Mouse (Mus musculus) midbrain, embryonic 12.5 days (tissue): ENCODE measurements at regions not wholly inside any gene's neighbourhood (a gene's known extent, or its start where the extent isn't known, plus 50 kb on each side); places are given as distances from the start of the nearest gene placed in this dataset.
A peak's percentile ranks its signal among the peaks of the same experiment; 100 is the strongest.

Source experiments
- ATAC-seq: fragments of 200-750 bp; cut with Nextera tagmentation; 2 replicates; pipeline ENCODE4 v1.8.0; 2017; ENCODE audit warnings: low read depth, moderate TSS enrichment, moderate library complexity; ENCODE audit not compliant: low FRiP score
- H3K27ac ChIP-seq: fragments of 300-500 bp; sonication (generic); replicated peaks from 2 replicates; pipeline ENCODE4 v1.5.1; 2016; ENCODE audit warnings: mild to moderate bottlenecking
- H3K27me3 ChIP-seq: fragments of 300-500 bp; sonication (generic); 2 replicates; pipeline ENCODE4 v1.6.1; 2016; ENCODE audit warnings: mild to moderate bottlenecking
- H3K36me3 ChIP-seq: fragments of 300-500 bp; sonication (generic); 2 replicates; pipeline ENCODE4 v1.6.1; 2016
- H3K4me1 ChIP-seq: fragments of 300-500 bp; sonication (generic); 2 replicates; pipeline ENCODE4 v1.6.1; 2016
- H3K4me2 ChIP-seq: fragments of 300-500 bp; sonication (generic); replicated peaks from 2 replicates; pipeline ENCODE4 v1.6.1; 2016; ENCODE audit warnings: mild to moderate bottlenecking, moderate library complexity
- H3K4me3 ChIP-seq: fragments of 300-500 bp; sonication (generic); 2 replicates; pipeline ENCODE4 v1.5.1; 2016; ENCODE audit warnings: mild to moderate bottlenecking
- H3K9ac ChIP-seq: fragments of 300-500 bp; sonication (generic); replicated peaks from 2 replicates; pipeline ENCODE4 v1.6.1; 2016; ENCODE audit warnings: mild to moderate bottlenecking, moderate library complexity
- H3K9me3 ChIP-seq: fragments of 300-500 bp; sonication (generic); 2 replicates; pipeline ENCODE4 v1.6.1; 2016; ENCODE audit warnings: mild to moderate bottlenecking
- WGBS: fragments of 180-500 bp; shearing (Covaris S2); methylation state at CpG from one replicate; pipeline ENCODE4 v1.1.7; 2016; 5-methylcytosine and 5-hydroxymethylcytosine counted together

GRCm38 (mm10) chr10:26434586-26434985 lies 58.8 kb upstream of the L3mbtl3 start:
- Histone ChIP-seq H3K9me3 (no peaks in the 10 kb centered on the region), H3K27ac (no peak overlapping the region), H3K4me1 (no peaks in the 10 kb centered on the region), H3K4me3 (no peak overlapping the region), H3K27me3 (no peaks in the 10 kb centered on the region), H3K4me2 (no peak overlapping the region), H3K9ac (no peak overlapping the region), H3K36me3 (no peaks in the 10 kb centered on the region)
- ATAC-seq, result no peak
- 89% methylated on average over 11 of the region's 11 CpGs for WGBS

- H3K4me2 ChIP-seq, result no peak overlapping the region
- no peak overlapping the region for H3K4me3 ChIP-seq
- no peak overlapping the region for H3K9ac ChIP-seq
- no peaks in the 10 kb centered on the region for H3K36me3 ChIP-seq
- 96% methylated on average over 1 of the region's 1 CpGs for WGBS
- no peaks in the 10 kb centered on the region for H3K27me3 ChIP-seq
- no peak for ATAC-seq
- H3K9me3 ChIP-seq, result no peaks in the 10 kb centered on the region
- H3K27ac ChIP-seq, result no peak overlapping the region
- H3K4me1 ChIP-seq, result no peaks in the 10 kb centered on the region
Observed at GRCm38 (mm10) chr10:26440720-26441119, 64.9 kb upstream of the L3mbtl3 start.

- no peak for ATAC-seq
- WGBS, result 37% methylated on average over 4 of the region's 4 CpGs
Observed at GRCm38 (mm10) chr10:26484311-26484710, 108.5 kb upstream of the L3mbtl3 start.

GRCm38 (mm10) chr10:26491351-26491750 lies 115.6 kb upstream of the L3mbtl3 start:
- ATAC-seq, result no peak
- no peak overlapping the region for H3K9ac ChIP-seq
- H3K36me3 ChIP-seq, result no peaks in the 10 kb centered on the region
- H3K27me3 ChIP-seq, result no peaks in the 10 kb centered on the region
- H3K4me1 ChIP-seq, result no peaks in the 10 kb centered on the region
- no peak overlapping the region for H3K4me2 ChIP-seq
- WGBS, result 87% methylated on average over 5 of the region's 5 CpGs
- H3K9me3 ChIP-seq, result no peaks in the 10 kb centered on the region
- H3K27ac ChIP-seq, result no peak overlapping the region
- H3K4me3 ChIP-seq, result no peak overlapping the region

More at GRCm38 (mm10) chr10:26484311-26484710, 108.5 kb upstream of the L3mbtl3 start:
- no peak overlapping the region for H3K4me2 ChIP-seq
- H3K27ac ChIP-seq, result no peak overlapping the region
- H3K4me1 ChIP-seq, result no peaks in the 10 kb centered on the region
- H3K27me3 ChIP-seq, result no peaks in the 10 kb centered on the region
- H3K36me3 ChIP-seq, result no peaks in the 10 kb centered on the region
- H3K9ac ChIP-seq, result no peak overlapping the region
- no peaks in the 10 kb centered on the region for H3K9me3 ChIP-seq
- no peak overlapping the region for H3K4me3 ChIP-seq

- 83% methylated on average over 11 of the region's 11 CpGs for WGBS
- Histone ChIP-seq H3K4me2 (no peak overlapping the region), H3K9me3 (no peaks in the 10 kb centered on the region), H3K4me1 (no peaks in the 10 kb centered on the region), H3K27ac (no peak overlapping the region), H3K9ac (no peak overlapping the region), H3K27me3 (no peaks in the 10 kb centered on the region), H3K36me3 (no peaks in the 10 kb centered on the region), H3K4me3 (no peak overlapping the region)
- ATAC-seq, result no peak
Observed at GRCm38 (mm10) chr10:26492146-26492545, 116.4 kb upstream of the L3mbtl3 start.

GRCm38 (mm10) chr10:26492856-26493484 lies 117.2 kb upstream of the L3mbtl3 start:
- ATAC-seq, result no peak
- Histone ChIP-seq H3K4me3 (no peak overlapping the region), H3K9me3 (no peaks in the 10 kb centered on the region), H3K27ac (no peak overlapping the region), H3K27me3 (no peaks in the 10 kb centered on the region), H3K9ac (no peak overlapping the region), H3K36me3 (no peaks in the 10 kb centered on the region), H3K4me2 (no peak overlapping the region), H3K4me1 (no peaks in the 10 kb centered on the region)
- WGBS, result 83% methylated on average over 13 of the region's 13 CpGs

- Histone ChIP-seq H3K4me1 (no peaks in the 10 kb centered on the region), H3K36me3 (no peaks in the 10 kb centered on the region), H3K9ac (no peak overlapping the region), H3K27me3 (no peaks in the 10 kb centered on the region), H3K27ac (no peak overlapping the region), H3K9me3 (no peaks in the 10 kb centered on the region), H3K4me2 (no peak overlapping the region), H3K4me3 (no peak overlapping the region)
- WGBS, result 98% methylated on average over 2 of the region's 2 CpGs
- no peak for ATAC-seq
Observed at GRCm38 (mm10) chr10:26493801-26494200, 118.0 kb upstream of the L3mbtl3 start.

- Histone ChIP-seq H3K4me1 (no peaks in the 10 kb centered on the region), H3K9me3 (no peaks in the 10 kb centered on the region), H3K27ac (no peak overlapping the region), H3K27me3 (no peaks in the 10 kb centered on the region), H3K4me2 (no peak overlapping the region), H3K36me3 (no peaks in the 10 kb centered on the region), H3K4me3 (no peak overlapping the region), H3K9ac (no peak overlapping the region)
- peak; percentile 72 for ATAC-seq
- 64% methylated on average over 9 of the region's 9 CpGs for WGBS
Observed at GRCm38 (mm10) chr10:26494380-26494781, 118.6 kb upstream of the L3mbtl3 start.

- H3K9ac ChIP-seq, result no peak overlapping the region
- H3K27ac ChIP-seq, result no peak overlapping the region
- no peaks in the 10 kb centered on the region for H3K36me3 ChIP-seq
- H3K4me3 ChIP-seq, result no peak overlapping the region
- WGBS, result 84% methylated on average over 12 of the region's 12 CpGs
- H3K4me1 ChIP-seq, result no peaks in the 10 kb centered on the region
- H3K4me2 ChIP-seq, result no peak overlapping the region
- no peak for ATAC-seq
- no peaks in the 10 kb centered on the region for H3K27me3 ChIP-seq
- no peaks in the 10 kb centered on the region for H3K9me3 ChIP-seq
Observed at GRCm38 (mm10) chr10:26500265-26500935, 124.6 kb upstream of the L3mbtl3 start.

GRCm38 (mm10) chr10:26520879-26521278 lies 145.1 kb upstream of the L3mbtl3 start:
- H3K4me3 ChIP-seq, result no peak overlapping the region
- no peak overlapping the region for H3K27ac ChIP-seq
- 84% methylated on average over 6 of the region's 6 CpGs for WGBS
- no peaks in the 10 kb centered on the region for H3K27me3 ChIP-seq
- H3K36me3 ChIP-seq, result no peaks in the 10 kb centered on the region
- H3K9ac ChIP-seq, result no peak overlapping the region
- no peak for ATAC-seq
- no peak overlapping the region for H3K4me2 ChIP-seq
- H3K9me3 ChIP-seq, result no peaks in the 10 kb centered on the region
- H3K4me1 ChIP-seq, result no peaks in the 10 kb centered on the region

- H3K4me1 ChIP-seq, result no peaks in the 10 kb centered on the region
Observed at GRCm38 (mm10) chr10:26525848-26526546, 150.2 kb upstream of the L3mbtl3 start.

GRCm38 (mm10) chr10:26540189-26540588 lies 164.4 kb upstream of the L3mbtl3 start:
- no peaks in the 10 kb centered on the region for H3K4me1 ChIP-seq
- H3K9me3 ChIP-seq, result no peaks in the 10 kb centered on the region
- no peak overlapping the region for H3K4me2 ChIP-seq
- no peak overlapping the region for H3K27ac ChIP-seq
- no peak overlapping the region for H3K9ac ChIP-seq
- no peaks in the 10 kb centered on the region for H3K27me3 ChIP-seq
- H3K4me3 ChIP-seq, result no peak overlapping the region
- H3K36me3 ChIP-seq, result no peaks in the 10 kb centered on the region
- no peak for ATAC-seq

More at GRCm38 (mm10) chr10:26525848-26526546, 150.2 kb upstream of the L3mbtl3 start:
- Histone ChIP-seq H3K36me3 (no peaks in the 10 kb centered on the region), H3K9me3 (no peaks in the 10 kb centered on the region), H3K27me3 (no peaks in the 10 kb centered on the region), H3K27ac (no peak overlapping the region), H3K9ac (no peak overlapping the region), H3K4me3 (no peak overlapping the region), H3K4me2 (no peak overlapping the region)
- WGBS, result 86% methylated on average over 4 of the region's 4 CpGs
- no peak for ATAC-seq
